Mouse (Mus musculus) forebrain, embryonic 15.5 days (tissue): ENCODE results near the gene Calcrl. TPM values are rescaled to one million over a fixed set of nuclear protein-coding genes. Genes with fewer than 3 reads are reported as not detected.
A peak's percentile ranks its signal among the peaks of the same experiment; 100 is the strongest.

ENCODE experiments used
- ATAC-seq: fragments of 200-750 bp; cut with Nextera tagmentation; replicated peaks from 2 replicates; pipeline ENCODE4 v1.8.0; 2017; ENCODE audit warnings: mild to moderate bottlenecking, moderate TSS enrichment, moderate library complexity
- H3K27ac ChIP-seq: fragments of 300-500 bp; sonication (generic); replicated peaks from 2 replicates; pipeline ENCODE4 v1.5.1; 2015; ENCODE audit warnings: mild to moderate bottlenecking, inconsistent platforms
- H3K27me3 ChIP-seq: fragments of 300-500 bp; sonication (generic); 2 replicates; pipeline ENCODE4 v1.6.1; 2015; ENCODE audit warnings: inconsistent platforms
- H3K36me3 ChIP-seq: fragments of 300-500 bp; sonication (generic); 2 replicates; pipeline ENCODE4 v1.6.1; 2015; ENCODE audit warnings: mild to moderate bottlenecking, inconsistent platforms
- H3K4me1 ChIP-seq: fragments of 300-500 bp; sonication (generic); 2 replicates; pipeline ENCODE4 v1.6.1; 2015; ENCODE audit warnings: inconsistent platforms
- H3K4me2 ChIP-seq: fragments of 300-500 bp; sonication (generic); replicated peaks from 2 replicates; pipeline ENCODE4 v1.6.1; 2015; ENCODE audit warnings: mild to moderate bottlenecking, inconsistent platforms
- H3K4me3 ChIP-seq: fragments of 300-500 bp; sonication (generic); 2 replicates; pipeline ENCODE4 v1.5.1; 2015; ENCODE audit warnings: mild to moderate bottlenecking, inconsistent platforms
- H3K9ac ChIP-seq: fragments of 300-500 bp; sonication (generic); replicated peaks from 2 replicates; pipeline ENCODE4 v1.6.1; 2015; ENCODE audit warnings: mild to moderate bottlenecking, inconsistent platforms
- H3K9me3 ChIP-seq: fragments of 300-500 bp; sonication (generic); 2 replicates; pipeline ENCODE4 v1.6.1; 2016; ENCODE audit warnings: inconsistent platforms
- WGBS: fragments of 180-500 bp; shearing (Covaris S2); methylation state at CpG from one replicate; pipeline ENCODE4 v1.1.7; 2015; ENCODE audit warnings: mixed read lengths; 5-methylcytosine and 5-hydroxymethylcytosine counted together
- polyA plus RNA-seq: library from polyadenylated mRNA; unstranded; fragments of >200 nt; fragmentation: Nextera tagmentation; extraction: Ambion mirVana; gene quantifications from 2 replicates; pipeline ENCODE4 v1.2.1, GENCODE M21; 2015

Gene Calcrl
- polyA plus RNA-seq, 1 experiment from 2014 or later: 6.9 TPM

GRCm38 (mm10) chr2:84362779-84363719 is 62.2 kb downstream of the Calcrl start:
- Histone ChIP-seq H3K36me3 (no peaks in the 10 kb centered on the region), H3K27ac (no peak overlapping the region), H3K27me3 (no peaks in the 10 kb centered on the region), H3K9ac (no peak overlapping the region), H3K4me3 (no peak overlapping the region), H3K4me2 (no peak overlapping the region), H3K9me3 (no peaks in the 10 kb centered on the region), H3K4me1 (no peaks in the 10 kb centered on the region)
- no peak for ATAC-seq
- 92% methylated on average over 6 of the region's 6 CpGs for WGBS

DNA sequence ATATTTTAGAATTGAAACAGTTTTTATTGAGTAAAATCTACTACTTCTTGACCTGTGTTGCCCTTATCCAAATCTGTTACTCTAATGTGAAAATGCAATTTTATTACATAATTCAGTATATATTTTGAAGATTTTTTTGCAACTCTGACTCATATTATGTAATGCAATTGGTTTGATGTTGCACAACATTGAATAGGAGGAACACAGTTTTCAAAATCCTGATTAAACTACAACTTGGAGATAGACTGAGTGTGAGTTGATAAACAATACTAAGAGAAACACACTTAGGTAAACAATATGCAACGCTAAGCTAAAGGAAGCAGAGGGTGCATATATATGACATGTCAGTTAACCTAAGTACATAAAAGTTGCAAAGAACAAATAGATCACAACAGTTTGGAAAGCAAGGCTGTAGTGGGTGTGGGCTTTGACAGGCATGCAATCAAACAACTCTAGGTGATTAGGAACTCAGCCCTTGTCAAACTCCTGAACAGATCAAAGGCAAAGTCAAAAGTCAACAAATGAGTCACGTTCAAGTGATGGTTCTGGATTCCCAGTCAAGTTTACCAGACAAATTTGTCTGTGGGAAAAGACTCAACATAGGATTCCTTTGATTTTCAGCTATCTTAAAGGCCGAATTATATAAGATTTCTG is 66.4 kb downstream of the Calcrl start:
- H3K27me3 ChIP-seq: no peaks in the 10 kb centered on the region
- H3K4me3 ChIP-seq: no peak overlapping the region
- no peak for ATAC-seq
- no peaks in the 10 kb centered on the region for H3K4me1 ChIP-seq
- H3K9ac ChIP-seq: no peak overlapping the region
- no peaks in the 10 kb centered on the region for H3K36me3 ChIP-seq
- H3K9me3 ChIP-seq: no peaks in the 10 kb centered on the region
- H3K4me2 ChIP-seq: no peak overlapping the region
- 75% methylated on average over 3 of the region's 3 CpGs for WGBS
- H3K27ac ChIP-seq: no peak overlapping the region

DNA sequence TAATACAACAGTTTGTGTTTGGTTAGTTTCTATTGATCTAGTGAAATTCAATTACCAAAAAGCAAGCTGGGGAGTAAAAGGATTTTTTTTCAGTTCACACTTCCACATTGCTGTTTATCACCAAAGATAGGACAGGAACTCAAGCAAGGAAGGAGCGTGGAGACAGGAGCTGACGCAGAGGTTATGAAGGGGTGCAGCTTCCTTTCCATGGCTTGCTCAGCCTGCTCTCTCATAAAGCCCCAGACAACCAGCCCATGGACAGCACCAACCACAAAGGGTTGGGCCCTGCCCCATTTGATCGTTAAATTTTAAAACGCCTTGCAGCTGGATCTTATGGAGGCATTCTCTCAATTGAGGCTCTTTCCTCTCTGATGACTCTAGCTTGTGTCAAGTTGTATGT is 69.9 kb downstream of the Calcrl start:
- H3K4me1 ChIP-seq: no peaks in the 10 kb centered on the region
- no peak overlapping the region for H3K9ac ChIP-seq
- no peaks in the 10 kb centered on the region for H3K9me3 ChIP-seq
- no peak for ATAC-seq
- no peaks in the 10 kb centered on the region for H3K27me3 ChIP-seq
- no peaks in the 10 kb centered on the region for H3K36me3 ChIP-seq
- WGBS: 74% methylated on average over 4 of the region's 4 CpGs
- H3K4me2 ChIP-seq: no peak overlapping the region
- H3K27ac ChIP-seq: no peak overlapping the region
- H3K4me3 ChIP-seq: no peak overlapping the region

- ATAC-seq: no peak
- no peaks in the 10 kb centered on the region for H3K4me1 ChIP-seq
Observed at GRCm38 (mm10) chr2:84347376-84347775, 77.8 kb downstream of the Calcrl start.

GRCm38 (mm10) chr2:84343756-84344155 is 81.5 kb downstream of the Calcrl start:
- peak; percentile 61; the same call in 1 of the 2 replicates for ATAC-seq
- 62% methylated on average over 2 of the region's 2 CpGs for WGBS

More at GRCm38 (mm10) chr2:84347376-84347775, 77.8 kb downstream of the Calcrl start:
- Histone ChIP-seq H3K27me3 (no peaks in the 10 kb centered on the region), H3K36me3 (no peaks in the 10 kb centered on the region), H3K27ac (no peak overlapping the region), H3K9me3 (no peaks in the 10 kb centered on the region), H3K4me2 (no peak overlapping the region), H3K4me3 (no peak overlapping the region), H3K9ac (no peak overlapping the region)
- 77% methylated on average over 2 of the region's 2 CpGs for WGBS

DNA sequence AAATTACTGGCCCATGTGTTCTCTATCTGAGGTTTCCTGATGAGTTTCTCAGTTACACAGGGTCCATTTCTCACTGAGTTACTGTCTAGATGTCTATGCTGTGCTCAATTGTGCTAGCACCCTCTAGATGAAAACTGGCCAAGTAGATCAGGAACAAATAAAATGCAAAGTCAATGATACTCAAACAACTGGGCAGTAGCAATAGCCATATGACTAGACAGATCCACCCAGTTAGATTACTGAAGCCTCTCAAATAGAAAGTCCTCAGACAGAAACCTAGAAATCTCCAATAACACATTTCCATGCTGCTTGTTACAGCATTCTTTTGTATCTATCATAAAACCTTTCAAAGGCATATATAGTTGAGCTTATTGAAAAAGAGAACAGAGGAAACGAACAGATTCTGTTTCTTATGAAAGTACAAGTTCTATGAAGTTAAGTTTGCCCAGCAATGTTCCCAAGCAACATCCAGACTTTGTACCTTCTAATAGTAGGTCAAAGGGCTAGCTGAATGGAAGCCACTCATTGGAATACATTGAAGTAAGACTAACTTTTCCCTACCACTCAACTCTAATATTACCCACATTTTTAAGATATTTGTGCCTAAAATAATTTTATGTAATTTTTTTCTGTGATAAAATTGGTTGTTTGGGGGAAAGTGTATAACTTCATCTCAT is 87.3 kb downstream of the Calcrl start:
- no peaks in the 10 kb centered on the region for H3K27me3 ChIP-seq
- H3K36me3 ChIP-seq: no peaks in the 10 kb centered on the region
- ATAC-seq: no peak
- no peak overlapping the region for H3K4me3 ChIP-seq
- H3K27ac ChIP-seq: no peak overlapping the region
- WGBS: 85% methylated on average over 1 of the region's 1 CpGs
- H3K4me2 ChIP-seq: no peak overlapping the region
- H3K4me1 ChIP-seq: no peaks in the 10 kb centered on the region
- no peaks in the 10 kb centered on the region for H3K9me3 ChIP-seq
- H3K9ac ChIP-seq: no peak overlapping the region

More at GRCm38 (mm10) chr2:84343756-84344155, 81.5 kb downstream of the Calcrl start:
- Histone ChIP-seq H3K4me3 (no peak overlapping the region), H3K9me3 (no peaks in the 10 kb centered on the region), H3K9ac (no peak overlapping the region), H3K4me1 (no peaks in the 10 kb centered on the region), H3K27ac (no peak overlapping the region), H3K4me2 (no peak overlapping the region), H3K36me3 (no peaks in the 10 kb centered on the region), H3K27me3 (no peaks in the 10 kb centered on the region)

DNA sequence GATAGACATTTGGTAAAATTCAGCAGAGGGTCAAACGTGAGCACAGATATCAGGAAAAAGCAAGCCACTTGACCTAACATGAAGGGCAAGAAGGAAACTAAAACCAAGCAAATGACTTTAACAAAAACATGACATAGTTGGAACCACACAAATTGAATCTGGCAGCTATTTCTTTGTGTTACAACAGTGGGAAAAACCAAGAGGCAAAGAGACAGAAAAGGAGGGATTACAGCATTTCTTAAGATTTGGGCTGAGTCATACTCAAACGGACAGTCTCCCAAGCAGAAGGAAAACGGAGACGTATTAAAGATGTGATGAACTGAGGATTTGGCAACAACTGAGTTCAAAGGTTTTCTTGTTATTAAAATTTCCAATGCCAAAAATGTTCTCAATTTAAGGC is 88.9 kb downstream of the Calcrl start:
- Histone ChIP-seq H3K4me3 (no peak overlapping the region), H3K27ac (no peak overlapping the region), H3K36me3 (no peaks in the 10 kb centered on the region), H3K4me1 (no peaks in the 10 kb centered on the region), H3K4me2 (no peak overlapping the region), H3K9ac (no peak overlapping the region), H3K9me3 (no peaks in the 10 kb centered on the region), H3K27me3 (no peaks in the 10 kb centered on the region)
- WGBS: 82% methylated on average over 4 of the region's 4 CpGs
- ATAC-seq: no peak

DNA sequence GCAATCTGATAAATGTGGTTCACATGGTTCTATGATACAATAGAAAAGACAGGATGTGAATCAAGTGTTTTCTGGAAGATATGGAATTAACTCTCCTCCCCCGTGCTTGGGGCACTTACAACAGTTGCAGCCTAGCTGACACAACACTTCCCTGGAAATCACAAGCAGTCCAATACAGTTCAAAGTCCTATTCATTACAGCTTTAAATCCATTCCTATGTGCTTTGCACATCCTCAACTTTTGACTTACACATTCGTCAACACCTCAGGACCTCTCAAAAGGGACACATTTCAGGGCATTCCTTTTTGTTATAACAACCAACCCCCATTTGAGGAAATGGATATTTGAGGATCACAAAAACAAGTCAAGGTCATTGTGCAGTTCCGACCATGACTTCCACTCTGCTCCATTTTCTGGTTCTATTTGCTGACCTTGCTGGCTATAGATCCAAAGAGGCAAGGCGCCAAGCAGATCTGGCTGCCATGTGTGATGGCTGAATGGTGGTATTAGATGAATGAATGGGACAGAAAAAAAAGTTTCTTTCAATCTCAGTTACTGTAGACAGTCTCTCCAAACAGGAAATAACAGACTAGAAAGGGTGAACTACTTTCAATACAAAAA is 108.9 kb downstream of the Calcrl start:
- Histone ChIP-seq H3K4me2 (no peak overlapping the region), H3K36me3 (no peaks in the 10 kb centered on the region), H3K4me3 (no peak overlapping the region), H3K9me3 (no peaks in the 10 kb centered on the region), H3K4me1 (no peaks in the 10 kb centered on the region), H3K27me3 (no peaks in the 10 kb centered on the region), H3K9ac (no peak overlapping the region), H3K27ac (no peak overlapping the region)
- ATAC-seq: no peak
- 73% methylated on average over 4 of the region's 4 CpGs for WGBS

DNA sequence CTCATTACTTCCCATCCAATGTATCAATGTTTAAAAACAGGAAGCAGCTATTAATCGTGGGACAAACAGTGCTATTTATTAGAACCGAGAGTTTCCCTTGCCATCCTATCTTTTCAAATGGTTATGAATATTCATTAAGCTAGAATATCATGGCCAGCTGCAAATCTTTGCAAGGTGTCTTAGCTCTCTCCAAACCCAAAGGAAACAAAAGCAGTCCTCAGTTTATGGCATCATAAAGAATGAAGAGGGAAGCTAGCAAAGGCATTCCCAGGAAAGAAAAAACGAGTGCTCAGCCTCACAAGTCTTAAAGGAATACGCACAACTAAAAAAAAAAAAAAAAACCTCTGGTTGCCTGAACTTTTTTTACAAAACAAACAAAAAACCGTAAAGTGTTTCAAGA is 128.7 kb downstream of the Calcrl start:
- no peaks in the 10 kb centered on the region for H3K4me1 ChIP-seq
- no peak overlapping the region for H3K27ac ChIP-seq
- no peak overlapping the region for H3K9ac ChIP-seq
- no peaks in the 10 kb centered on the region for H3K9me3 ChIP-seq
- H3K27me3 ChIP-seq: no peaks in the 10 kb centered on the region
- no peak overlapping the region for H3K4me3 ChIP-seq
- no peak overlapping the region for H3K4me2 ChIP-seq
- H3K36me3 ChIP-seq: no peaks in the 10 kb centered on the region
- ATAC-seq: no peak
- 32% methylated on average over 5 of the region's 5 CpGs for WGBS

DNA sequence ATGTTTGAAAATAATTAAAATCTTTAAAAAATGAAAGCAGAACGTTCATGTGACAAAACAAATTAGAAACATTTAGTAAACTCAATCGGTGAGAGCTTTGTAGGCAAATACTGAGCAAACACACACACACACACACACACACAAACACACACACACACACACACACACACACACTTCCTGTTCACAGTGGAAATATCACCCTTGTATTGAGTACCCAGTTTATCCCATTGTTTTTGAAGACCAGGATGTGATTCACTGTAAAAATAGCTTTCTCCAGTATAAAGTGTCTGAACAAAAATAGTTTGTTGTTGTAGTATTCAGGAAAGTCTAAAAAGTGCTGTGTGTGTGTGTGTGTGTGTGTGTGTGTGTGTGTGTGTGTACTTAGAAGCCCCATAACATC is 130.1 kb downstream of the Calcrl start:
- WGBS: 83% methylated on average over 2 of the region's 2 CpGs
- no peak for ATAC-seq
- no peaks in the 10 kb centered on the region for H3K36me3 ChIP-seq

DNA sequence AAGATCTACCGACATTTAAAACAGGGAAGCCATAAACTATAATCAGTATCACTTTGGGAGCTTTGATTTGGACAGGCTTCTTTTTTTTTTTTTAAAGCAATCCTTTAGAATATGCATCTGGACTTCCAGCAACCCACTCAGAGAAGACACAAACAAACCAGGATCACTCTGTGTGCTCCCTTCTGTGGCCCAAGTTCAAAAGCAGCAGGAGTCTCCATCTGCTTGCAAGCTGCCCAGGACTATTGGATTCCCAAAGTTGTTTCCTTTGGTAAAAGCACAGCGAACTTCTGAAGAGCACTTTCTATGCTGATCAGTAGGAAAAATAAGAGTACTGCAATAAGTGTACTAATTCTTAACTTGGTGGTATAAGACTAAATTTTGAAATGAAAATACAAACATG is 130.6 kb downstream of the Calcrl start:
- Histone ChIP-seq H3K4me1 (no peaks in the 10 kb centered on the region), H3K4me3 (no peak overlapping the region), H3K9me3 (no peaks in the 10 kb centered on the region), H3K27me3 (no peaks in the 10 kb centered on the region), H3K36me3 (no peaks in the 10 kb centered on the region), H3K4me2 (no peak overlapping the region), H3K9ac (no peak overlapping the region), H3K27ac (no peak overlapping the region)
- ATAC-seq: no peak
- WGBS: 71% methylated on average over 2 of the region's 2 CpGs

More for the DNA sequence above, 130.1 kb downstream of the Calcrl start:
- H3K4me1 ChIP-seq: no peaks in the 10 kb centered on the region
- H3K9me3 ChIP-seq: no peaks in the 10 kb centered on the region
- no peak overlapping the region for H3K4me2 ChIP-seq
- no peaks in the 10 kb centered on the region for H3K27me3 ChIP-seq
- no peak overlapping the region for H3K27ac ChIP-seq
- H3K4me3 ChIP-seq: no peak overlapping the region
- no peak overlapping the region for H3K9ac ChIP-seq
